Mouse (Mus musculus) kidney, embryonic 15.5 days (tissue): ENCODE measurements around the gene Gnao1. TPM values are rescaled to one million over a fixed set of nuclear protein-coding genes. Genes with fewer than 3 reads are reported as not detected.

ENCODE experiments used
- ATAC-seq: fragments of 200-750 bp; cut with Nextera tagmentation; replicated peaks from 2 replicates; pipeline ENCODE4 v1.8.0; 2017; ENCODE audit warnings: moderate TSS enrichment; ENCODE audit not compliant: low FRiP score
- H3K27ac ChIP-seq: fragments of 300-500 bp; sonication (generic); 2 replicates; pipeline ENCODE4 v1.5.1; 2015; ENCODE audit warnings: mild to moderate bottlenecking, inconsistent platforms
- H3K27me3 ChIP-seq: fragments of 300-500 bp; sonication (generic); 2 replicates; pipeline ENCODE4 v1.6.1; 2015; ENCODE audit warnings: inconsistent platforms
- H3K36me3 ChIP-seq: fragments of 300-500 bp; sonication (generic); 2 replicates; pipeline ENCODE4 v1.6.1; 2015; ENCODE audit warnings: inconsistent platforms
- H3K4me1 ChIP-seq: fragments of 300-500 bp; sonication (generic); 2 replicates; pipeline ENCODE4 v1.6.1; 2015; ENCODE audit warnings: inconsistent platforms
- H3K4me2 ChIP-seq: fragments of 300-500 bp; sonication (generic); 2 replicates; pipeline ENCODE4 v1.6.1; 2015; ENCODE audit warnings: moderate library complexity, mild to moderate bottlenecking, inconsistent platforms
- H3K4me3 ChIP-seq: fragments of 300-500 bp; sonication (generic); replicated peaks from 2 replicates; pipeline ENCODE4 v1.5.1; 2015; ENCODE audit warnings: mild to moderate bottlenecking, inconsistent platforms
- H3K9ac ChIP-seq: fragments of 300-500 bp; sonication (generic); 2 replicates; pipeline ENCODE4 v1.6.1; 2015; ENCODE audit warnings: mild to moderate bottlenecking, inconsistent platforms
- H3K9me3 ChIP-seq: fragments of 300-500 bp; sonication (generic); replicated peaks from 2 replicates; pipeline ENCODE4 v1.6.1; 2016; ENCODE audit warnings: inconsistent platforms
- WGBS: fragments of 180-500 bp; shearing (Covaris S2); methylation state at CpG from one replicate; pipeline ENCODE4 v1.1.7; 2015; ENCODE audit warnings: mixed read lengths; 5-methylcytosine and 5-hydroxymethylcytosine counted together
- polyA plus RNA-seq: library from polyadenylated mRNA; unstranded; fragments of >200 nt; fragmentation: Nextera tagmentation; extraction: Ambion mirVana; gene quantifications from 2 replicates; pipeline ENCODE4 v1.2.1, GENCODE M21; 2015

Gene Gnao1
- 2.3 and 6.0 TPM in 2 replicates for polyA plus RNA-seq

GRCm38 (mm10) chr8:93809686-93810027 lies at the start of gene Gnao1:
Gene Gnao1 (plus strand): TSS chr8:93809966.
- WGBS = 13% methylated on average over 9 of the region's 9 CpGs
- H3K9me3 ChIP-seq = no peaks in the 10 kb centered on the region
- H3K27me3 ChIP-seq = peaks cover 58% of the 10 kb centered on the region
- H3K27ac ChIP-seq = no peak within 1 kb of the TSS
- H3K4me1 ChIP-seq = peaks cover 34% of the 10 kb centered on the region
- ATAC-seq = no peak
- H3K4me2 ChIP-seq = peak within 1 kb of the TSS; percentile 94
- H3K9ac ChIP-seq = peak within 1 kb of the TSS; percentile 58
- H3K4me3 ChIP-seq = peak within 1 kb of the TSS; percentile 66
- no peaks in the 10 kb centered on the region for H3K36me3 ChIP-seq

DNA sequence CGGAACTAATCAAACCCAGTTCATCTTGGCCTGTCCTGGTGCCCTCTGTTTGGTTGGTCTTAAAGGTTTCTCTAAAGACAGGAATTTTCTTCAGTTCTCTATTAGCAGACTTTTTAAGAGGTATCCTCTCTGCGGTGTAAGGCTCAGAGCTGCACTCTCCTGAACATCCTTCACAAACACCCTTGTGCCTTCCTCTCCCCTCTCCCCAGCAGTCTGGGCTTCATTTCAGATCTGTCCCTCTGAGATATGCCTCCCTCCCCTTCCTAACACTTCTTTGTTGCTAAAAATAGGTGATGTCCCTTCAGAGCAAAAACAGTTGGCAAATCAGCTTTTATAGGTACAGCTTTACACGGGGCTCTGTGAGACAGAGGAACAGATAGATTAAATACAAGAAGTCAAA lies 32.2 kb upstream of the Gnao1 start:
- 62% methylated on average over 3 of the region's 3 CpGs for WGBS
- Histone ChIP-seq H3K9ac (no peak overlapping the region), H3K36me3 (no peaks in the 10 kb centered on the region), H3K4me3 (no peak overlapping the region), H3K27me3 (no peaks in the 10 kb centered on the region), H3K4me2 (no peak overlapping the region), H3K27ac (no peak overlapping the region), H3K4me1 (no peaks in the 10 kb centered on the region), H3K9me3 (no peaks in the 10 kb centered on the region)
- ATAC-seq = no peak

GRCm38 (mm10) chr8:93809226-93809625 lies 540 bp upstream of the Gnao1 start:
- H3K27me3 ChIP-seq = peaks cover 53% of the 10 kb centered on the region
- ATAC-seq = no peak
- WGBS = 76% methylated on average over 3 of the region's 3 CpGs

DNA sequence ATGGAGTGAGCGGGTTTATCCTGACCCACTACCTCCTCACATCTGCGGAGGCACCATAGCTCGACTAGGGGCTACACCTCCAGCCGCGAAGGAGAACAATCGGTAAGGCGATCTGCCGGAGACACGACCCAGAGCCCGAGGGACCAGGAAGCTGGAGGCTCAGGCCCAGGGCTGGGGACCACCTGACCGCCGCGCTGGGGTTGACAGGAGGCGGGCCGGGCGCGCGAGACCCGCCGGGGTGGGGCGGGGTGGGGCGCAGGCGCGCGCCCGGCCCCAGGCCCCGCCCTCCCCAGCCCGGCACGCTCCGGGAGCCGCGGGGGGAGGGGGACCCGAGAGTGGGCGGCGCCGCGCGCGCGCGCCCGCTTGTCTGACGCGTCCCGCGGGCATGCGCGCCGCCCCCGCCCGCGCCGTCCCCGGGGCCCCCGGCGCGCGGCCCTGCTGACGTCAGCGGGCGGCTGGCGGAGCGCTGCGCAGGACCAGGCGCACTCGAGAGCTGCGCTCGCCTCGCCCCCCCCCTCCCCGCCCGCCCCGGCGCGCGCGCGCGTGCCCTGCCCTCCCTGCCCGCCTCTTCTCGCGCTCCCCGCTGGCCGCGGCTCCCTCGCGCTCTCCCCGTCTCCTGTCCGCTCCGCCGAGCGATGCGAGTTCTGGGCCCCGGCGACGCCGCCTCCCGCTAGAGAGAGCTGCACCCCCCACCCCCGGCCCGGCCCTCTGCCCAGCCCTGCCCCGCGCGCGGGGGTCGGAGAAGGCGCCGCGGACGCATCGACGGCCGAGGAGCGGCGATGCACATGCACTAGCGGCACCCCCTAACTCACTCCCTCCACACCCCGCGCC lies 477 bp downstream of the Gnao1 start:
- Histone ChIP-seq H3K27ac (no peak overlapping the region), H3K9ac (peak overlapping the region; percentile 58), H3K27me3 (peaks cover 60% of the 10 kb centered on the region), H3K4me2 (peak overlapping the region; percentile 94), H3K9me3 (no peaks in the 10 kb centered on the region), H3K36me3 (no peaks in the 10 kb centered on the region), H3K4me1 (peaks cover 34% of the 10 kb centered on the region), H3K4me3 (peak overlapping the region; percentile 66)
- under 1% methylated on average over 59 of the region's 116 CpGs for WGBS
- ATAC-seq = peak; percentile 88

More at GRCm38 (mm10) chr8:93809226-93809625, 540 bp upstream of the Gnao1 start:
- Histone ChIP-seq H3K9me3 (no peaks in the 10 kb centered on the region), H3K4me3 (no peak overlapping the region), H3K27ac (no peak overlapping the region), H3K4me2 (no peak overlapping the region; the same call in 1 of the 2 replicates), H3K9ac (no peak overlapping the region), H3K36me3 (no peaks in the 10 kb centered on the region), H3K4me1 (peaks cover 34% of the 10 kb centered on the region)

DNA sequence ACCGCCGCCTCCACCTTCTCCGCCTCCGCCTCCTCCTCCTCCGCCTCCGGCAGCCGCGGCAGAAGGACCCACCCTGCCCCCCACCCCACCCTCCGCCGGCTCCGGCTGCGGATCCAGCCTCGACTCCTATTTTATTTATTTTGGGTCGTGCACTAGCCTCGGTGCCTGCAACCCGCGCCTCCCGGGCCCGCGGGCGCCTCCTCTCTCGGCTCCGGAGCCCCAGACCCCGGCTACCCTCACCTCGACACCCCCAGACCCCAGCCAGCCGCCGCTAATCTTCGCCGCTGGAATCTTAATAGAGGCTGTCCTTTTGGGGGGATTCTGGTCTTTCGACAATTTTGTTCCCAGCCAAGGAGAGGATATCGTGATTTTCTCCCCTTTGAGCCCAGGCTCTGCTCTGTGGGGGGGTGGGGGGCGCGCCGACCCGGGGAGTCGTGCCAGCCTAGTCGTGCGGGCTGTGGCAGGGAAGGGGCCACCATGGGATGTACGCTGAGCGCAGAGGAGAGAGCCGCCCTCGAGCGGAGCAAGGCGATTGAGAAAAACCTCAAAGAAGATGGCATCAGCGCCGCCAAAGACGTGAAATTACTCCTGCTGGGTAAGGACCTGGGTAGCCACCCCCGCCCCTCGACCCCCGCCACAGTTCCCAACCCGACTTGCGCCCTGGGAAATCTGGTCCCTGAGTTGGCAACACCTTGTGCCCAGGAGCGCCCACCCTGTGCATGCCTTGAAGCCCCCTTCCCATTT lies 1.3 kb downstream of the Gnao1 start:
- under 1% methylated on average over 43 of the region's 53 CpGs for WGBS
- no peak for ATAC-seq
- H3K27me3 ChIP-seq = peaks cover 60% of the 10 kb centered on the region
- peaks cover 34% of the 10 kb centered on the region for H3K4me1 ChIP-seq
- peak overlapping the region; percentile 66 for H3K4me3 ChIP-seq
- H3K9ac ChIP-seq = peak overlapping the region; percentile 58
- no peak overlapping the region for H3K27ac ChIP-seq
- no peaks in the 10 kb centered on the region for H3K36me3 ChIP-seq
- H3K4me2 ChIP-seq = peak overlapping the region; percentile 94
- no peaks in the 10 kb centered on the region for H3K9me3 ChIP-seq

GRCm38 (mm10) chr8:93811719-93812475 lies 2.1 kb downstream of the Gnao1 start:
- WGBS = 14% methylated on average over 20 of the region's 20 CpGs
- Histone ChIP-seq H3K9me3 (no peaks in the 10 kb centered on the region), H3K4me1 (peaks cover 34% of the 10 kb centered on the region), H3K4me2 (peak overlapping the region; percentile 94), H3K27me3 (peaks cover 55% of the 10 kb centered on the region), H3K36me3 (no peaks in the 10 kb centered on the region), H3K4me3 (peak overlapping the region; percentile 66), H3K27ac (no peak overlapping the region), H3K9ac (no peak overlapping the region)
- ATAC-seq = no peak

- H3K9ac ChIP-seq = no peak overlapping the region
- ATAC-seq = 0 out of 2 replicates have a peak, but pooled peaks have one; percentile 12
- H3K9me3 ChIP-seq = no peaks in the 10 kb centered on the region
- WGBS = 8% methylated on average over 35 of the region's 35 CpGs
- H3K27me3 ChIP-seq = peaks cover 49% of the 10 kb centered on the region
- H3K4me3 ChIP-seq = peak overlapping the region; percentile 32
- H3K36me3 ChIP-seq = no peaks in the 10 kb centered on the region
- peak overlapping the region; percentile 94 for H3K4me2 ChIP-seq
- no peak overlapping the region for H3K27ac ChIP-seq
- peaks cover 34% of the 10 kb centered on the region for H3K4me1 ChIP-seq
Observed at GRCm38 (mm10) chr8:93812566-93813404, 3.0 kb downstream of the Gnao1 start.

DNA sequence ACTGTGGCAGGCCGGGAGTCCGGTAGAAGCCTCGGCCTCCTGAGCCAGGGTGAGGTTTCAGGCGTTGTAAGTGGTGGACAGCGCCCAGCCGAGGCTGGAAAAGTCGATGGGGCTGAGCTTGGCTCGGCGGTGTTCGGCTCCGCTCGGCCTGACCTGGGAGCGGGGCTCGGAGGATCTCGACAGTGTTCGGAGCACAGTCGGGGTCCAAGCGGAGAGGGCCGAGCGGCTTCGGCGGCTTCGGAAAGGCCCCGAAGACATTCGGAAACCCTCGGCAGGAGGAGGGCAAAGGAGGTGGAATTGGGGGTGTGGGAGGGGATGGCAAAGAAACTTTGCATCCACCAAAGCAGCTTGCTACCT lies 3.6 kb downstream of the Gnao1 start:
- H3K4me2 ChIP-seq = peak overlapping the region; percentile 94
- peak; percentile 93 for ATAC-seq
- H3K9me3 ChIP-seq = no peaks in the 10 kb centered on the region
- no peaks in the 10 kb centered on the region for H3K36me3 ChIP-seq
- H3K9ac ChIP-seq = 0 out of 2 replicates have a peak overlapping the region, but pooled peaks have one; percentile 8
- H3K27me3 ChIP-seq = peaks cover 47% of the 10 kb centered on the region
- peaks cover 34% of the 10 kb centered on the region for H3K4me1 ChIP-seq
- WGBS = under 1% methylated on average over 26 of the region's 26 CpGs
- no peak overlapping the region for H3K27ac ChIP-seq
- H3K4me3 ChIP-seq = peak overlapping the region; percentile 32

GRCm38 (mm10) chr8:93814266-93814665 lies 4.5 kb downstream of the Gnao1 start:
- no peak for ATAC-seq

GRCm38 (mm10) chr8:93816226-93816625 lies 6.5 kb downstream of the Gnao1 start:
- WGBS = 70% methylated on average over 6 of the region's 6 CpGs
- Histone ChIP-seq H3K9me3 (no peaks in the 10 kb centered on the region), H3K27me3 (peaks cover 28% of the 10 kb centered on the region), H3K4me1 (peaks cover 23% of the 10 kb centered on the region), H3K4me2 (no peak overlapping the region), H3K27ac (no peak overlapping the region), H3K36me3 (no peaks in the 10 kb centered on the region), H3K4me3 (no peak overlapping the region), H3K9ac (no peak overlapping the region)
- ATAC-seq = no peak

More at GRCm38 (mm10) chr8:93814266-93814665, 4.5 kb downstream of the Gnao1 start:
- Histone ChIP-seq H3K36me3 (no peaks in the 10 kb centered on the region), H3K4me1 (peaks cover 34% of the 10 kb centered on the region), H3K4me3 (no peak overlapping the region), H3K27me3 (peaks cover 41% of the 10 kb centered on the region), H3K9me3 (no peaks in the 10 kb centered on the region), H3K4me2 (no peak overlapping the region), H3K27ac (no peak overlapping the region), H3K9ac (no peak overlapping the region)
- WGBS = 59% methylated on average over 6 of the region's 6 CpGs

GRCm38 (mm10) chr8:93817366-93817765 lies 7.6 kb downstream of the Gnao1 start:
- Histone ChIP-seq H3K9me3 (no peaks in the 10 kb centered on the region), H3K27ac (no peak overlapping the region), H3K9ac (no peak overlapping the region), H3K4me2 (no peak overlapping the region), H3K36me3 (no peaks in the 10 kb centered on the region), H3K27me3 (peaks cover 17% of the 10 kb centered on the region), H3K4me3 (no peak overlapping the region), H3K4me1 (peaks cover 12% of the 10 kb centered on the region)
- ATAC-seq = no peak
- 93% methylated on average over 1 of the region's 1 CpGs for WGBS
